Mouse (Mus musculus) lung, adult 18-20 months (tissue): Measurements from ENCODE around the gene Aurkaip1.
A peak's percentile ranks its signal among the peaks of the same experiment; 100 is the strongest.

Source experiments
- DNase-seq, 2 experiments: peaks; one replicate each; pipeline ENCODE4 v3.0.0; 2022; ENCODE audit warnings: mixed read lengths in 2 of 2

Aurkaip1 gene

GRCm38 (mm10) chr4:155853421-155853820 lies 22.3 kb downstream of the Aurkaip1 start:
- DNase-seq, result no peak

DNA sequence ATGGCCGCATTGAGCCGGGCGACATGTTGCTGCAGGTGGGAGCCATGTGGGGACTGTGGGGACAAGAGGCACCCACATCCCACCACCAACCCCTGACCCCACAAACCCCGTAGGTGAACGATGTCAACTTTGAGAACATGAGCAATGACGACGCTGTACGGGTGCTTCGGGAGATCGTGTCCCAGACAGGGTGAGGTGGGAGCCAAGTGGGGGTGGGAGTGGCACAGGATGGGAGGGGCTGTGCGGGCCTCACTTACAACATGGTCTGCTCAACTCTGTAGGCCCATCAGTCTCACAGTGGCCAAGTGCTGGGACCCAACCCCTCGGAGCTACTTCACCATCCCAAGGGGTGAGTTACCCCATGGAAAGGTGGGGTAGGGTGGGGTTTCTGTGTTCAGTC lies 23.9 kb downstream of the Aurkaip1 start:
- no peak for DNase-seq

DNA sequence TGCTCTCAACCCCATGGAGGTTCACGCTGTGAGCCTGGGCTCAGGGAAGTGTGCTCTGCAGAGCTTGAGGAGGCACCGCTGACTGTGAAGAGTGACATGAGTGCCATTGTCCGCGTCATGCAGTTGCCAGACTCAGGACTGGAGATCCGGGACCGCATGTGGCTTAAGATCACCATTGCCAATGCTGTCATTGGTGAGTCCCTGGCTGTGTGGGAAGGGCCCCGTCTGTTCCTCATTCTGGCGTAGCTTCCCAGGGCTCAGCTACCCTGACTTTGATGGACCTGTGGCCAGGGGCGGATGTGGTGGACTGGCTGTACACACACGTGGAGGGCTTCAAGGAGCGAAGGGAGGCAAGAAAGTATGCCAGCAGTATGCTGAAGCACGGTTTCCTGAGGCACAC lies 25.0 kb downstream of the Aurkaip1 start:
- no peak for DNase-seq

- DNase-seq, result no peak
These were observed 25.8 kb downstream of the Aurkaip1 start for GRCm38 (mm10) chr4:155856881-155857280.

GRCm38 (mm10) chr4:155859318-155859717 lies 28.2 kb downstream of the Aurkaip1 start:
- peak in 1 of 2 experiments; percentile 14 for DNase-seq

DNA sequence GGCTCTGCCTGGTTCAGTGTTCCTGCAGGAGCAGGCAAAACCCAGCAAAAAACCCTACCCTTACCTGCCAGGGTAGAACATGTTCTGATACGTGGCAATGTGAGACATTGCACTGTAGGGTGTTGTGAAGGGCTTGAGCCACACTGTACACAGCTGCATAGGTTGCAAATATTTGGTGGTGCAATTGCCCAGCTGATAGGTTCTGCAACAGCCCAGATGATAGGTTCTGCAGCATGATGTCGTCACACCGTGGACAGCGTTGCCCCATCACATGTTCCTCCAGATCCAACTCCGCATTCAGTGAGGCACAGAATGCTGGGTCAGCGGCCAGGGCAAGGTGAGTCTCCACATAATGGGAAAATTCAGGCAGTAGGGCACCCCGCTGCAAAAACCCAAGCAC lies 30.7 kb downstream of the Aurkaip1 start:
- DNase-seq, result no peak

DNA sequence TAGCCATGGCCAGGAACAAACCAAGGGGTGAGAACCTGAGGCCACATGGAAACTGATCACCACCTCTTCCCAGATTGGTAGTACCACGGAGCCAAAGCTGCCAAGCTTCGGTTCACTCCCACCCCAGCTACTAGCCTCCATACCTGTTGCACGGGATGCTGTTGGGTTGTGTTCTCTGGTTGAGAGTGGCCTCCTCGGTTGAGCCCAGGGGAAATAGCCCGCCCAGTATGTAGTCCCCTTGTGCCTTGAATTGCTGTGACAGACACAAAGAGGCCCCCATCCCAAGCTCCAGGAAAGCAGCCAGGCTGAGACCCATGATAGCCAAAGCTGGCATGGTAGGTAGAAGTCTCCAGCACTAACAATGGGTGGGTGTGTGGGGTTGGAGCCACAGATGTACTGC lies 31.9 kb downstream of the Aurkaip1 start, which contains the start of gene Tas1r3:
Gene Tas1r3, minus strand, starts transcription at position 362 of the 400 bp plus-strand sequence.
- DNase-seq, result no peak

DNA sequence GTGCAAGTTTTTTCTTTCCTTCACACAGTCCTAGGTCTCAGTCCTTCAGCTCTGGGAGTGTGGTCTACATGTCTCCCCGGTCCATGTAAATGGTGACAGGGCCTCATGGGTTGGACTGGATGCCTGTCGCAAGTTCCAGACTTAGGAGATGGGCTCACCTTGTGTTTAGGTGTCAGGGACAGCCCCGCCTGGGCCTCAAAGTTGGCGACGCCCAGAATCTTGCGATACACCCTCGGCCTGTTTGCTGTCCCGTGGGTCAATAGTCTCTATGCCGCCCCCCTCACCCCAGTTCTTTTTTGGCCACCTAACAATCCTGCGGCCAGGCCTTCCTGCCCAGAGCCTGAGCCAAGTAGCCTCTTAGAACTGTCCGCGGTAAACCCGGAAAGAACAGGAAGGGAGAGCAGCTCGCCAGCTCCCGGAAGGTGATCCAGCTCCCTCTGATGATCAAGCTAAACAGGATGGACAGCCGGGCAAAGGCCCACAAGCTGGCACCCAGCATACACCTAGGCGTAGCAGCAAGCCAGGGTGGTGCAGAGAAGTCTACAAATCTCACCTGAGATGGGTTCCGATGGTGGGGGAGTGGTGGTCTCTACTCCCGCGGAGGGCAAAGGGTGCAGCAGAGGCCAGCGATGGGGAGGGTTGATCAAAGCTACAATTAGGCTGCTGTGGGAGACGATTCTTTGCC lies 37.7 kb downstream of the Aurkaip1 start:
- DNase-seq, result peak; percentile 36 to 40

- peak; percentile 97 to 98 for DNase-seq
These were observed 38.4 kb downstream of the Aurkaip1 start, which contains the start of the genes Cptp and Ints11 for GRCm38 (mm10) chr4:155869317-155870033. TSS of gene Cptp (minus strand) at chr4:155869440. TSS of gene Ints11 (plus strand) at chr4:155869546.

DNA sequence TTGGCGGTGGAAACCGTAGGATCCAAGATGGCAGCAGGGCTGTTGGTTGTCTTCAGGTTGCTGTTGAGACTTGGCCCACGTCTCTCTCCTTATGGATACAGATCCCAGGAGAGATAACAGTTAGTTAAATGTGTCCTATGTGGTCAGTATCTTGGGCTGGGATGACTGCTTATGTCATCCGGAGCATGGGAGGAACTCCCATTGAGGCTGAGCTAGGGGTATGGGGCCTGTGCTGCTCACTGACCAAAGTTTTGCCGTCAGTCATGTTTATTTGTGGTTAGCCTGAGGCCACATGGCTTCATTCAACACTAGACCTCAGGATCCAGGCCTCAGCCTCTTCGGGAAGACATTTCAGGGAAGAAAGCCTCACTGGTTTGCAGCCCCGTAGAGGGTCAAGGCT lies 40.3 kb downstream of the Aurkaip1 start:
- no peak for DNase-seq
